Mouse (Mus musculus): ENCODE results near the gene Cox8b.

- TF ChIP-seq CTCF (IDR thresholded peaks at IDR 0.05; ENCODE audit: low read depth, low read length) (no peak), POLR2A (IDR thresholded peaks at IDR 0.05; ENCODE audit: insufficient read depth, low read length) (no peak)
These were observed 38.6 kb upstream of the Cox8b start for GRCm38 (mm10) chr7:140938896-140939295.

All from ES-Bruce4 (cell line).